Mouse (Mus musculus) limb, embryonic 15.5 days (tissue): ENCODE results near the gene Zfp36l2. TPM values are rescaled to one million over a fixed set of nuclear protein-coding genes. Genes with fewer than 3 reads are reported as not detected.
A peak's percentile ranks its signal among the peaks of the same experiment; 100 is the strongest.
"Not testable (repeated sequence)": the region's sequence is repeated elsewhere in the genome, so short reads cannot be mapped to it uniquely, and the experiment has no call there.

Experiments
- ATAC-seq: fragments of 200-750 bp; cut with Nextera tagmentation; 2 replicates; pipeline ENCODE4 v1.8.0; 2017; ENCODE audit warnings: low read depth, moderate TSS enrichment; ENCODE audit not compliant: insufficient number of reproducible peaks, low FRiP score, low TSS enrichment
- H3K27ac ChIP-seq: fragments of 300-500 bp; sonication (generic); 2 replicates; pipeline ENCODE4 v1.5.1; 2015; ENCODE audit warnings: moderate library complexity, mild to moderate bottlenecking, inconsistent platforms
- H3K27me3 ChIP-seq: fragments of 300-500 bp; sonication (generic); 2 replicates; pipeline ENCODE4 v1.6.1; 2015; ENCODE audit warnings: inconsistent platforms
- H3K36me3 ChIP-seq: fragments of 300-500 bp; sonication (generic); 2 replicates; pipeline ENCODE4 v1.6.1; 2015; ENCODE audit warnings: inconsistent platforms
- H3K4me1 ChIP-seq: fragments of 300-500 bp; sonication (generic); 2 replicates; pipeline ENCODE4 v1.6.1; 2015; ENCODE audit warnings: inconsistent platforms
- H3K4me2 ChIP-seq: fragments of 300-500 bp; sonication (generic); 2 replicates; pipeline ENCODE4 v1.6.1; 2015; ENCODE audit warnings: mild to moderate bottlenecking, inconsistent platforms
- H3K4me3 ChIP-seq: fragments of 300-500 bp; sonication (generic); 2 replicates; pipeline ENCODE4 v1.5.1; 2015; ENCODE audit warnings: mild to moderate bottlenecking, inconsistent platforms
- H3K9ac ChIP-seq: fragments of 300-500 bp; sonication (generic); 2 replicates; pipeline ENCODE4 v1.6.1; 2015; ENCODE audit warnings: inconsistent platforms
- H3K9me3 ChIP-seq: fragments of 300-500 bp; sonication (generic); 2 replicates; pipeline ENCODE4 v1.6.1; 2016; ENCODE audit warnings: inconsistent platforms
- WGBS: fragments of 180-500 bp; shearing (Covaris S2); methylation state at CpG from one replicate; pipeline ENCODE4 v1.1.7; 2015; 5-methylcytosine and 5-hydroxymethylcytosine counted together
- polyA plus RNA-seq: library from polyadenylated mRNA; unstranded; fragments of >200 nt; fragmentation: Nextera tagmentation; extraction: Ambion mirVana; gene quantifications from 2 replicates; pipeline ENCODE4 v1.2.1, GENCODE M21; 2015

Gene Zfp36l2
- polyA plus RNA-seq, result 19.5 and 22.5 TPM in 2 replicates

- peak; percentile 87 for ATAC-seq
- Histone ChIP-seq H3K4me3 (peak within 1 kb of the TSS; percentile 69), H3K27me3 (no peaks in the 10 kb centered on the region), H3K27ac (peak within 1 kb of the TSS; percentile 96), H3K4me2 (peak within 1 kb of the TSS; percentile 89), H3K9ac (peak within 1 kb of the TSS; percentile 84), H3K9me3 (no peaks in the 10 kb centered on the region), H3K36me3 (peaks cover 19% of the 10 kb centered on the region), H3K4me1 (peaks cover 35% of the 10 kb centered on the region)
- WGBS, result under 1% methylated on average over 72 of the region's 76 CpGs
Observed at GRCm38 (mm10) chr17:84187727-84188373, at the start of gene Zfp36l2. Gene Zfp36l2 (minus strand): TSS chr17:84187947.

- no peak overlapping the region for H3K9ac ChIP-seq
- no peak for ATAC-seq
- 89% methylated on average over 7 of the region's 7 CpGs for WGBS
- no peak overlapping the region for H3K4me3 ChIP-seq
- H3K36me3 ChIP-seq, result no peaks in the 10 kb centered on the region
- no peaks in the 10 kb centered on the region for H3K27me3 ChIP-seq
- no peak overlapping the region for H3K4me2 ChIP-seq
- H3K27ac ChIP-seq, result no peak overlapping the region
- H3K4me1 ChIP-seq, result no peaks in the 10 kb centered on the region
- H3K9me3 ChIP-seq, result no peaks in the 10 kb centered on the region
Observed at GRCm38 (mm10) chr17:84236781-84237557, 49.2 kb upstream of the Zfp36l2 start.

- no peak overlapping the region for H3K4me3 ChIP-seq
- H3K27me3 ChIP-seq, result no peaks in the 10 kb centered on the region
- 69% methylated on average over 4 of the region's 4 CpGs for WGBS
- H3K27ac ChIP-seq, result no peak overlapping the region
- H3K4me1 ChIP-seq, result no peaks in the 10 kb centered on the region
- 0 out of 2 replicates have a peak, but pooled peaks cover 4% of the 10 kb centered on the region for H3K36me3 ChIP-seq
- H3K9me3 ChIP-seq, result no peaks in the 10 kb centered on the region
- ATAC-seq, result no peak
- no peak overlapping the region for H3K9ac ChIP-seq
- H3K4me2 ChIP-seq, result no peak overlapping the region
Observed at GRCm38 (mm10) chr17:84235399-84235928, 47.7 kb upstream of the Zfp36l2 start.

GRCm38 (mm10) chr17:84234785-84235184 lies 47.0 kb upstream of the Zfp36l2 start:
- not testable (repeated sequence) for H3K4me3 ChIP-seq
- WGBS, result no CpG with 5 or more reads among the region's 4 CpGs

GRCm38 (mm10) chr17:84233758-84234157 lies 46.0 kb upstream of the Zfp36l2 start:
- no peak overlapping the region for H3K4me3 ChIP-seq
- H3K4me2 ChIP-seq, result no peak overlapping the region
- H3K4me1 ChIP-seq, result no peaks in the 10 kb centered on the region
- H3K27me3 ChIP-seq, result no peaks in the 10 kb centered on the region
- no peak for ATAC-seq
- 0 out of 2 replicates have a peak, but pooled peaks cover 9% of the 10 kb centered on the region for H3K36me3 ChIP-seq
- H3K27ac ChIP-seq, result no peak overlapping the region
- no peak overlapping the region for H3K9ac ChIP-seq
- H3K9me3 ChIP-seq, result no peaks in the 10 kb centered on the region
- 91% methylated on average over 2 of the region's 2 CpGs for WGBS

More at GRCm38 (mm10) chr17:84234785-84235184, 47.0 kb upstream of the Zfp36l2 start:
- H3K36me3 ChIP-seq, H3K4me2 ChIP-seq, H3K9me3 ChIP-seq, H3K27ac ChIP-seq, ATAC-seq, H3K27me3 ChIP-seq, H3K4me1 ChIP-seq, H3K9ac ChIP-seq: not testable (repeated sequence)

- Histone ChIP-seq H3K27me3 (no peaks in the 10 kb centered on the region), H3K9ac (no peak overlapping the region), H3K4me1 (no peaks in the 10 kb centered on the region), H3K36me3 (0 out of 2 replicates have a peak, but pooled peaks cover 9% of the 10 kb centered on the region), H3K9me3 (no peaks in the 10 kb centered on the region), H3K4me3 (no peak overlapping the region), H3K4me2 (no peak overlapping the region), H3K27ac (no peak overlapping the region)
- ATAC-seq, result no peak
- WGBS, result 82% methylated on average over 2 of the region's 2 CpGs
Observed at GRCm38 (mm10) chr17:84231361-84231760, 43.6 kb upstream of the Zfp36l2 start.

GRCm38 (mm10) chr17:84228223-84228622 lies 40.5 kb upstream of the Zfp36l2 start:
- H3K27ac ChIP-seq, result no peak overlapping the region
- no peaks in the 10 kb centered on the region for H3K4me1 ChIP-seq
- H3K4me2 ChIP-seq, result no peak overlapping the region
- no peak overlapping the region for H3K4me3 ChIP-seq
- H3K27me3 ChIP-seq, result no peaks in the 10 kb centered on the region
- 67% methylated on average over 2 of the region's 2 CpGs for WGBS
- ATAC-seq, result no peak
- H3K36me3 ChIP-seq, result peaks cover 25% of the 10 kb centered on the region
- no peaks in the 10 kb centered on the region for H3K9me3 ChIP-seq
- H3K9ac ChIP-seq, result no peak overlapping the region

GRCm38 (mm10) chr17:84226681-84227080 lies 38.9 kb upstream of the Zfp36l2 start:
- Histone ChIP-seq H3K36me3 (peaks cover 34% of the 10 kb centered on the region), H3K9ac (no peak overlapping the region), H3K27ac (no peak overlapping the region), H3K4me2 (no peak overlapping the region), H3K9me3 (no peaks in the 10 kb centered on the region), H3K27me3 (no peaks in the 10 kb centered on the region), H3K4me1 (no peaks in the 10 kb centered on the region), H3K4me3 (no peak overlapping the region)
- no peak for ATAC-seq
- 75% methylated on average over 6 of the region's 6 CpGs for WGBS

- H3K4me1 ChIP-seq, result no peaks in the 10 kb centered on the region
- no peak overlapping the region for H3K27ac ChIP-seq
- no peak overlapping the region for H3K4me2 ChIP-seq
- no peaks in the 10 kb centered on the region for H3K27me3 ChIP-seq
- peaks cover 37% of the 10 kb centered on the region for H3K36me3 ChIP-seq
- H3K4me3 ChIP-seq, result no peak overlapping the region
- no peaks in the 10 kb centered on the region for H3K9me3 ChIP-seq
- 50% methylated on average over 5 of the region's 5 CpGs for WGBS
- H3K9ac ChIP-seq, result no peak overlapping the region
- no peak for ATAC-seq
Observed at GRCm38 (mm10) chr17:84226231-84226630, 38.5 kb upstream of the Zfp36l2 start.

- H3K9me3 ChIP-seq, result no peaks in the 10 kb centered on the region
- H3K27me3 ChIP-seq, result no peaks in the 10 kb centered on the region
- no peaks in the 10 kb centered on the region for H3K4me1 ChIP-seq
- ATAC-seq, result no peak
- H3K9ac ChIP-seq, result no peak overlapping the region
- no peak overlapping the region for H3K4me3 ChIP-seq
- no peak overlapping the region for H3K4me2 ChIP-seq
- peaks cover 42% of the 10 kb centered on the region for H3K36me3 ChIP-seq
- WGBS, result 60% methylated on average over 15 of the region's 15 CpGs
- H3K27ac ChIP-seq, result no peak overlapping the region
Observed at GRCm38 (mm10) chr17:84224217-84224887, 36.6 kb upstream of the Zfp36l2 start.

GRCm38 (mm10) chr17:84218841-84219240 lies 31.1 kb upstream of the Zfp36l2 start:
- not testable (repeated sequence) for H3K4me2 ChIP-seq, H3K27ac ChIP-seq, H3K27me3 ChIP-seq, H3K4me1 ChIP-seq, H3K9me3 ChIP-seq, H3K4me3 ChIP-seq, ATAC-seq, H3K9ac ChIP-seq
- H3K36me3 ChIP-seq, result peaks cover 45% of the 10 kb centered on the region
- 92% methylated on average over 2 of the region's 2 CpGs for WGBS
